Mouse (Mus musculus) midbrain, embryonic 16.5 days (tissue): ENCODE results near the gene Derl2. TPM values are rescaled to one million over a fixed set of nuclear protein-coding genes. Genes with fewer than 3 reads are reported as not detected.

Source experiments
- ATAC-seq: fragments of 200-750 bp; cut with Nextera tagmentation; 2 replicates; pipeline ENCODE4 v1.8.0; 2017; ENCODE audit warnings: moderate TSS enrichment
- H3K27ac ChIP-seq: fragments of 300-500 bp; sonication (generic); 2 replicates; pipeline ENCODE4 v1.5.1; 2014; ENCODE audit warnings: mild to moderate bottlenecking, low read length, mixed read lengths
- H3K27me3 ChIP-seq: fragments of 300-500 bp; sonication (generic); 2 replicates; pipeline ENCODE4 v1.6.1; 2014; ENCODE audit warnings: low read depth, low read length, mixed read lengths; ENCODE audit not compliant: control insufficient read depth, insufficient read depth
- H3K36me3 ChIP-seq: fragments of 300-500 bp; sonication (generic); 2 replicates; pipeline ENCODE4 v1.6.1; 2014; ENCODE audit warnings: mild to moderate bottlenecking, low read length, moderate library complexity, mixed read lengths; ENCODE audit not compliant: control insufficient read depth, insufficient read depth
- H3K4me1 ChIP-seq: fragments of 300-500 bp; sonication (generic); 2 replicates; pipeline ENCODE4 v1.6.1; 2014; ENCODE audit warnings: mild to moderate bottlenecking, low read length, mixed read lengths; ENCODE audit not compliant: control insufficient read depth, insufficient read depth
- H3K4me2 ChIP-seq: fragments of 300-500 bp; sonication (generic); 2 replicates; pipeline ENCODE4 v1.6.1; 2014; ENCODE audit warnings: mild to moderate bottlenecking, low read length, mixed read lengths
- H3K4me3 ChIP-seq: fragments of 300-500 bp; sonication (generic); 2 replicates; pipeline ENCODE4 v1.5.1; 2014; ENCODE audit warnings: low read depth, mild to moderate bottlenecking, low read length, moderate library complexity, mixed read lengths
- H3K9ac ChIP-seq: fragments of 300-500 bp; sonication (generic); 2 replicates; pipeline ENCODE4 v1.6.1; 2014; ENCODE audit warnings: low read depth, low read length, mixed read lengths
- H3K9me3 ChIP-seq: fragments of 300-500 bp; sonication (generic); replicated peaks from 2 replicates; pipeline ENCODE4 v1.6.1; 2014; ENCODE audit warnings: mild to moderate bottlenecking, low read length, mixed read lengths; ENCODE audit not compliant: control insufficient read depth, poor library complexity, severe bottlenecking
- WGBS: fragments of 180-500 bp; shearing (Covaris S2); extraction: QIAGEN DNeasy Blood & Tissue Kit; methylation state at CpG from one replicate; pipeline ENCODE4 v1.1.7; 2014; 5-methylcytosine and 5-hydroxymethylcytosine counted together
- polyA plus RNA-seq: library from polyadenylated mRNA; unstranded; fragments of >200 nt; fragmentation: Nextera tagmentation; extraction: Ambion mirVana; gene quantifications from 2 replicates; pipeline ENCODE4 v1.2.1, GENCODE M21; 2015

The Derl2 gene
- polyA plus RNA-seq: 38.1 and 39.6 TPM in 2 replicates

DNA sequence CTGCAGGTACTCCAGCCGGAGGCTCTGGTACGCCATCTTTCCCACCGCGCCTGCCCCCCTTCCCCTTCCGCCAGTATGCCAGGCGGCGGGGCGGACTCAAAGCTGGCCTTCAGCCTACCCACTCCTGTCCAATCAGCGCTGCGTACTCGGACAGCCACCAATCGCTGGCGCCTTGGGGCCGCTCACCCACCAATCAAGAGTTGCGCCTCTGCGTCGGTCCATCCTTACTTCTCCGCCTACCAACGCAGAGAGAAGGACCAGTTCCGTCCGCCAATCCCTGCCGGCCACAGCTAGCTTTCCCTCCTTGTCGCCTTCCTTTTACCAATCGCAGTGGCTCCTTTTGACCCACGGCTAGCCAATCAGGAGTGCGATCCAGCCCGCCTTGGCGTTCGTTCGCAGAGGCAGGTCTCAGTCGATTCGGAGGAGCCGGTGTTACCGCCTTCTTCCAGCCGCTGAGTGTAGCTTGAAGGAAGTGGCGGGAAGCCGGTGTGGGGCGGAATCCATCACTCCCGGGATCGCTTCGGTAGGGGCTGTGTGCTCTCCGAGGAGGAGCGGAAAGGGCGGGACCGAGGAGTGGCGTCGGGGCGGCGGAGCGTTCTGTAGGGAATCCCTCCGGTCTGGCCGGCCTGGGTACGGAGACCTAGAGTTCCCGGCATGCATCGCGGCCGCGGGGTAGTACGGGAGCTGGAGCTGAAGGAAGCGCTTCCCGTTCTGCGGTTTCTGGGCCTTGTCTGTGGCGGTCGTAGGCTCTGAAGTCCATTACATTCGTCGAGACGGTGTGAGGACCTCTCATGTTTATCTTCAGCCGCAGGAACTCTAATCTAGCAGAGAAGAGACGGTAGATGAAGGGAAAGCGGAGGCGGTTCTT lies at the start of gene Derl2, which contains the start of gene Mis12:
Gene Derl2 (minus strand): TSS at position 641 of the 868 bp plus-strand sequence.
Gene Mis12 (plus strand): TSS at position 411 of the 868 bp plus-strand sequence.
- no peaks in the 10 kb centered on the region for H3K27me3 ChIP-seq
- peaks cover 46% of the 10 kb centered on the region for H3K4me1 ChIP-seq
- no peaks in the 10 kb centered on the region; the same call in 1 of the 2 replicates for H3K36me3 ChIP-seq
- peak within 1 kb of the TSS; percentile 90 for H3K4me2 ChIP-seq
- H3K27ac ChIP-seq: peak within 1 kb of the TSS; percentile 89
- H3K4me3 ChIP-seq: peak within 1 kb of the TSS; percentile 95
- no peaks in the 10 kb centered on the region for H3K9me3 ChIP-seq
- H3K9ac ChIP-seq: peak within 1 kb of the TSS; percentile 86
- peak; percentile 100 for ATAC-seq
- WGBS: under 1% methylated on average over 68 of the region's 71 CpGs

DNA sequence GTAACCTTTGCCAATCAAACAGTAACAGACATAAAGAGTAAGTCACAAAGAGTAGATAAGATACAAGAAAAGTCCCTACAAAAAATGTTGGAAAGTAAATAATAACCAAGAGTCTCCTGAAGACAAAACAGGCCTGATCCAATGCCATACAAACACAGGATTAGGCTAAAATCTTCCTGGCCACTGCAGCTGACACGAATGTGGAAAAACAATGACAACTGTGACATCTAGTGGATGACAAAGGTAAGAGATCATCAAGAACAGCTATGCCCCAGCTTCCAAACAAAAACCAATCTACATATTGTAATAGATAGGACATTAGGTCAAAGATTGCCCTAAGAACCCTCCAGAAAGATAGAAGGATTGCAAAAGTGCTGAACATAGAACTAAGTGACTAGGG lies 32.9 kb upstream of the Derl2 start:
- no peak overlapping the region for H3K4me3 ChIP-seq
- 0% methylated on average over 1 of the region's 1 CpGs for WGBS
- ATAC-seq: peak; percentile 42; the same call in 1 of the 2 replicates

DNA sequence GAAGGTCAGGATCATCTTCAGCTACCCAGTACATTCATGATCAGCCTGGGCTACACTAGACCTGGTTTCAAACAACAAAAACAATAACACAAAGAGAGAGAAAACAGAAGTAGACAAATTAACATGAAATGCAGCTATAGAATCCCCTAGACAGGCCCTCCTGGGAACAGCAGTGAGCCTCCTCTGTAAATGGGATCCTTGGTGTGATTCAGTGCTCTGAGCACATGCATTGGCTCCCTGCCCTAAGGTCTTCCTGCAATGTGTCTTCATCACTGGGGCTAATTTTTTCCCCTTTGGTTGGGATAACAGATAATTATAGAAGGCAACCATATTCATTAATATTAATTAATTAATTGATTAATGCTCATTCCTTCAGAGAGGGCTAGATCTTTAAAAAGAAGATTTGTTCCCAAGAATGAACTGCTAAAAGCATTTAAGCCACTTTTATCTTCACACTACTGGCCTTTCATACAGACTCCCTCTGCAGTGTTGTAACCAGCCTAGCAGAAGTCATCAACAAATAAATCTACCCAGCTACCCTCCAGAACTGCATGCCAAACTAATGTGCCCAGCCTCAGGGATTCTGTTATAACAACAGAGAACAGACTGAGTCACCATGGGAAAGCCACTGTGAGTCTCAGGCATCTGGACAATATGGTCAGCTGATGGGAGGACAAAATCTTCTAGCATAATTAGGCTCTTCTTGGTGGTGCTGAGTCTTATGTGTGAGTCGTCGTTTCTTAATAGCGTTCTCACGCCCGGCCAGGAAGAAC lies 20.1 kb upstream of the Derl2 start:
- H3K27ac ChIP-seq: no peak overlapping the region
- no peak overlapping the region for H3K4me3 ChIP-seq
- no peak for ATAC-seq
- no peaks in the 10 kb centered on the region for H3K4me1 ChIP-seq
- no peaks in the 10 kb centered on the region for H3K9me3 ChIP-seq
- H3K36me3 ChIP-seq: no peaks in the 10 kb centered on the region
- H3K9ac ChIP-seq: no peak overlapping the region
- no peaks in the 10 kb centered on the region for H3K27me3 ChIP-seq
- no peak overlapping the region for H3K4me2 ChIP-seq
- WGBS: 96% methylated on average over 5 of the region's 5 CpGs

More for the DNA sequence above, 32.9 kb upstream of the Derl2 start:
- H3K9me3 ChIP-seq: no peaks in the 10 kb centered on the region
- no peaks in the 10 kb centered on the region for H3K27me3 ChIP-seq
- no peak overlapping the region for H3K9ac ChIP-seq
- H3K4me1 ChIP-seq: no peaks in the 10 kb centered on the region
- no peak overlapping the region for H3K4me2 ChIP-seq
- no peaks in the 10 kb centered on the region for H3K36me3 ChIP-seq
- H3K27ac ChIP-seq: no peak overlapping the region

DNA sequence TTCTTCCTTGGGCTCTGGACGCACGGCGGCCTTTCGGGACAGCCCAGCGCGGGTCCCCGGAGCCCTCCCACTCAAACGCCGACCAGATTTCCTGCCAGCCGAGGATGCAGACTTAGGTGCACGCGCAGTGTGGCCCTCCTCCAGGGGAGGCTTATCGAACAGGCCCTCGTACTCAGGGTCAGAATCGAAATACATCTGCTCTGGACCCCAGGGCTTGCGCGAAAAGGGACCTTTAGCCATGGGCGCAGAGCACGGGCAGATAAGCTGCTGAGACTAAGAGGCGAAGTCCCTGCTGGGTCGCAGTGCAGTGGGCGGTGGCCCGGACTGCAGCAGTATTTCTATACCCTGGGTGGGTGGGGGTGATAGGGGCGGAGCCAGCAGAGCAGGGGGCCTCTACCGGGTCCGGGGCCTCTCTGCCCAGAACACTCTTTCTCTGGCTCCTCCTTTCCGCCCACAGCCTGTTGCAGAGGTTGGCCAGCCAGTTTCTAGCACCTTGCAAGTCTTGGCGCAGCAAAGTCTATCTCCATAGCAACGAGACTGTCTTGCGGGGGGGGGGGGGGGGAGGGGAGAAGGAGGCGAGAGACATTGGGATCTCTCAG lies 13.6 kb upstream of the Derl2 start, which contains the start of gene 6330403K07Rik:
Gene 6330403K07Rik (minus strand): TSS at position 351 of the 599 bp plus-strand sequence.
- peak; percentile 97 for ATAC-seq
- peak within 1 kb of the TSS; percentile 98 for H3K27ac ChIP-seq
- no peaks in the 10 kb centered on the region for H3K27me3 ChIP-seq
- H3K9me3 ChIP-seq: no peaks in the 10 kb centered on the region
- H3K36me3 ChIP-seq: no peaks in the 10 kb centered on the region
- H3K4me1 ChIP-seq: peaks cover 24% of the 10 kb centered on the region
- H3K4me2 ChIP-seq: peak within 1 kb of the TSS; percentile 79
- under 1% methylated on average over 28 of the region's 31 CpGs for WGBS
- peak within 1 kb of the TSS; percentile 70 for H3K4me3 ChIP-seq
- H3K9ac ChIP-seq: peak within 1 kb of the TSS; percentile 95

DNA sequence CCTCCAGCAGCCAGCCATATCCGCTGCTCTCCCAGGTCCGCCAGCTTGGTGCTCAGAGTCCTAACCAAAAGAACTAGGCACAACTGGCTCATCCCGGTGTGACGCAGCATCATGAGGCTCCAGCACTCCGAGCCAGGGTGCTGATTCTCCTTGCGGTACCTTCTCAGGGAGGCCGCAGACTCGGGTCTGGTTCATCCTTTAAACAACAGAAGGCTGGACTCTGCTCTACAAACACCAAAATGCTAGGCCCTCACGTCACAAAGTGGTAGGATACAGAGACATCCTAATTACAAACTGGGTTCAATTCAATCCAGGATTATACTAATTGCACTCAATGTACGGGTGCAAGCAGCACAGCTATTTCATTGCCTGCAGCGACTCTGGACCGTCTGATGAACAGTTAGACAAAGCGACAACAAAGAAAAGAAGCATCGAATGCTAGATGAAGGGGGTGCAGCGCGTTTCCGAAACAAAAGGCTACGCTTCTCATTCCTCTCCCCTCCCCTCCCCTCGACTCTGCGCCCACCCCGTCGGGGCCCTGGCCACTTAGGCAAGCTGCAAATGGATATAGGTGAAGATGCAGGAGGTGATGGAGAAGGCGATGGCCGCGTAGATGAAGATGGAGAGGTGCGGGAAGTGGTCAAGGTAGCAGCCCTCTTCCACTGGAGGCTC lies 13.0 kb upstream of the Derl2 start:
- Histone ChIP-seq H3K4me1 (peaks cover 24% of the 10 kb centered on the region), H3K4me2 (peak overlapping the region; percentile 79), H3K27ac (peak overlapping the region; percentile 98), H3K36me3 (no peaks in the 10 kb centered on the region), H3K4me3 (peak overlapping the region; percentile 70), H3K9ac (peak overlapping the region; percentile 95), H3K9me3 (no peaks in the 10 kb centered on the region), H3K27me3 (no peaks in the 10 kb centered on the region)
- ATAC-seq: peak; percentile 64
- 1% methylated on average over 26 of the region's 26 CpGs for WGBS

DNA sequence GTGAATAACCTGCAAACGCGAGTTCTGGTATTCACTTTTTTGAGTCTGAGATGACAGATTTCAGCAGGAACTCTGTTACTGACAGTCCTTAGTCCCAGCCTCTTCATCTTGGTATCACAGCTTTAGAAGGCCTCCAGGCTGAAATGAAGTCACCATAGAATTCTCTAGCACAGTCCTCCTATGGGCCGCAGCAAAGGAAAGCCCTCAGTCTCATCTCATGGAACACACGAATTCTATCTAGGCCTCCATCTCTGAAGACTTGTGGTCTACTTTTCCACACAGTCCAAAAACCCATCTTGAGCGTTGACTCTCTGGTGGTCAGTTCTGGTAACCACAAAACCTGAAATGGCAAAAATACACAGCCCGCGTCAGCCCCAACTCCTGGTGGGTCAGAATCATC lies 12.4 kb upstream of the Derl2 start:
- H3K4me1 ChIP-seq: peaks cover 24% of the 10 kb centered on the region
- H3K9me3 ChIP-seq: no peaks in the 10 kb centered on the region
- 47% methylated on average over 7 of the region's 7 CpGs for WGBS
- H3K27ac ChIP-seq: peak overlapping the region; percentile 98
- no peak for ATAC-seq
- peaks cover 2% of the 10 kb centered on the region; the same call in 1 of the 2 replicates for H3K36me3 ChIP-seq
- H3K4me3 ChIP-seq: peak overlapping the region; percentile 70
- H3K27me3 ChIP-seq: no peaks in the 10 kb centered on the region
- H3K9ac ChIP-seq: peak overlapping the region; percentile 95
- peak overlapping the region; percentile 79 for H3K4me2 ChIP-seq

DNA sequence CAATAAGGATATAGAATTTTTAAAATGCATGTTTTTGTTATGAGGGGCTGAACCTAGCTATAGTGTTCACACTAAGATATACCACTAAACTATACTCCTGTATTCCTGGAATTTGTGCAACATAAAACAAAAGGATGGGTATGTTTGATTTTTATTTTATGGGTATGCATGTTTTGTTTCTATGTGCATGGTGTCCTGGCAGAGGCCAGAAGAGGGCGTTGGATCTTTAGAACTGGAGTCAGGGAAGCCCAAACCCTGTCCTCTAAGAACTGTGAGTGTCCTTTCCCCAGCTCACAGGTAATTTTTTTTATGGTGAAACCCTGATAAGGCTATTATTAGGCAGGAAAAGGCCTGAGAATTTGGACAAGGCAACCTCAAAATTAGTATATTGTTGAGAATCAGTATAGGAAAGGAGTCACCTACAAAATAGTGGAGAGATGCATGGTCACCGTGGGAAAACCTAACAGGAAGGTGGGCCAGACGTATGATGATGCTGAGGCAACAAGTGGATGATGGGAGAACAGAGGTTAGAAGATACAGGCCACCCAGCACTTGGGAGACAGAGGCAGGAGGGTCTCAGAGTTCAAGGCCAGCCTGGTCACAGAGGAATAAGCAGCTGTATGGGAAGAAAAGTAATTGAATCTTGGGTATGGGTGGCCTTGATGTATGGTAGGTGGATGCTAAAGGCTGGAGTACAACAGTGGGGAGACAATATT lies 9.9 kb upstream of the Derl2 start:
- WGBS: 75% methylated on average over 3 of the region's 3 CpGs
- H3K27ac ChIP-seq: no peak overlapping the region
- no peak overlapping the region for H3K9ac ChIP-seq
- no peak overlapping the region for H3K4me3 ChIP-seq
- H3K9me3 ChIP-seq: no peaks in the 10 kb centered on the region
- H3K36me3 ChIP-seq: peaks cover 13% of the 10 kb centered on the region
- no peak for ATAC-seq
- no peak overlapping the region for H3K4me2 ChIP-seq
- peaks cover 24% of the 10 kb centered on the region for H3K4me1 ChIP-seq
- no peaks in the 10 kb centered on the region for H3K27me3 ChIP-seq

DNA sequence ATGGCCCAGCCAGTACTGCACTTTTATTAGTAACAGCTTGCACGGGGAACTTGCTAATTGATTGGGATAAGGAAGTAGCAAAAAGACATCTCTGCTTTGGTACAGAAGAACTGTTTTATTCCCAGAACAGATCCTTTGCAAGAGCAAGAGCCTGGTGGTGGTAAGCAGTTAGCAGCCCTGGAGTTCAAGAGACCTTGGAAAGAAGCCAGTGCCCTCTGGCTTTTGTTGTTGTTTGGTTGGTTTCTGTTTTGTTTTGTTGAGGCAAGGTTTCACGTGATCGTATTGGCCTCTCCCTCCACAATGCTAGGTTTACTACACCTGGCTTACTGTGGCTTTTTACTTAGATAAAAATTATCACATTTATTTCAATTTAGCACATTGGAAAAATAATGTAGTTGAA lies 8.6 kb upstream of the Derl2 start:
- no peak overlapping the region for H3K4me3 ChIP-seq
- no peak overlapping the region for H3K4me2 ChIP-seq
- H3K9me3 ChIP-seq: no peaks in the 10 kb centered on the region
- 81% methylated on average over 3 of the region's 3 CpGs for WGBS
- H3K36me3 ChIP-seq: peaks cover 13% of the 10 kb centered on the region
- H3K27me3 ChIP-seq: no peaks in the 10 kb centered on the region
- ATAC-seq: no peak
- H3K4me1 ChIP-seq: peaks cover 17% of the 10 kb centered on the region
- H3K27ac ChIP-seq: no peak overlapping the region
- no peak overlapping the region for H3K9ac ChIP-seq
